Mouse (Mus musculus) midbrain, embryonic 12.5 days (tissue): ENCODE results near the gene Hpse2. TPM values are rescaled to one million over a fixed set of nuclear protein-coding genes. Genes with fewer than 3 reads are reported as not detected.
"Not testable (repeated sequence)": the region's sequence is repeated elsewhere in the genome, so short reads cannot be mapped to it uniquely, and the experiment has no call there.

Source experiments
- ATAC-seq: fragments of 200-750 bp; cut with Nextera tagmentation; 2 replicates; pipeline ENCODE4 v1.8.0; 2017; ENCODE audit warnings: low read depth, moderate TSS enrichment, moderate library complexity; ENCODE audit not compliant: low FRiP score
- H3K27ac ChIP-seq: fragments of 300-500 bp; sonication (generic); replicated peaks from 2 replicates; pipeline ENCODE4 v1.5.1; 2016; ENCODE audit warnings: mild to moderate bottlenecking
- H3K27me3 ChIP-seq: fragments of 300-500 bp; sonication (generic); 2 replicates; pipeline ENCODE4 v1.6.1; 2016; ENCODE audit warnings: mild to moderate bottlenecking
- H3K36me3 ChIP-seq: fragments of 300-500 bp; sonication (generic); 2 replicates; pipeline ENCODE4 v1.6.1; 2016
- H3K4me1 ChIP-seq: fragments of 300-500 bp; sonication (generic); 2 replicates; pipeline ENCODE4 v1.6.1; 2016
- H3K4me2 ChIP-seq: fragments of 300-500 bp; sonication (generic); replicated peaks from 2 replicates; pipeline ENCODE4 v1.6.1; 2016; ENCODE audit warnings: mild to moderate bottlenecking, moderate library complexity
- H3K4me3 ChIP-seq: fragments of 300-500 bp; sonication (generic); 2 replicates; pipeline ENCODE4 v1.5.1; 2016; ENCODE audit warnings: mild to moderate bottlenecking
- H3K9ac ChIP-seq: fragments of 300-500 bp; sonication (generic); replicated peaks from 2 replicates; pipeline ENCODE4 v1.6.1; 2016; ENCODE audit warnings: mild to moderate bottlenecking, moderate library complexity
- H3K9me3 ChIP-seq: fragments of 300-500 bp; sonication (generic); 2 replicates; pipeline ENCODE4 v1.6.1; 2016; ENCODE audit warnings: mild to moderate bottlenecking
- WGBS: fragments of 180-500 bp; shearing (Covaris S2); methylation state at CpG from one replicate; pipeline ENCODE4 v1.1.7; 2016; 5-methylcytosine and 5-hydroxymethylcytosine counted together
- polyA plus RNA-seq: library from polyadenylated mRNA; unstranded; fragments of >200 nt; fragmentation: Nextera tagmentation; extraction: Ambion mirVana; gene quantifications from 2 replicates; pipeline ENCODE4 v1.2.1, GENCODE M21; 2016

Gene Hpse2
- polyA plus RNA-seq, 1 experiment from 2014 or later: 0.50 TPM

GRCm38 (mm10) chr19:42785129-42785528, 603.0 kb downstream of the Hpse2 start:
- H3K4me2 ChIP-seq: no peak overlapping the region
- peaks cover 16% of the 10 kb centered on the region for H3K4me1 ChIP-seq
- 27% methylated on average over 2 of the region's 2 CpGs for WGBS
- H3K27me3 ChIP-seq: peaks cover 12% of the 10 kb centered on the region
- ATAC-seq: no peak
- H3K9me3 ChIP-seq: no peaks in the 10 kb centered on the region
- no peak overlapping the region for H3K4me3 ChIP-seq
- H3K36me3 ChIP-seq: no peaks in the 10 kb centered on the region
- 0 out of 2 replicates have a peak overlapping the region, but pooled peaks have one; percentile 25 for H3K27ac ChIP-seq
- H3K9ac ChIP-seq: no peak overlapping the region

- not testable (repeated sequence) for H3K9me3 ChIP-seq, ATAC-seq, H3K27me3 ChIP-seq, H3K36me3 ChIP-seq, H3K4me1 ChIP-seq
- WGBS: 57% methylated on average over 7 of the region's 7 CpGs
- Histone ChIP-seq H3K27ac (peak overlapping the region; percentile 65), H3K9ac (peak overlapping the region; percentile 53), H3K4me3 (peak overlapping the region; percentile 51), H3K4me2 (peak overlapping the region; percentile 62)
Observed at GRCm38 (mm10) chr19:42780156-42780538, 608.0 kb downstream of the Hpse2 start.

GRCm38 (mm10) chr19:42779531-42780155, 608.5 kb downstream of the Hpse2 start, which contains the start of gene Hps1:
Gene Hps1 (minus strand): TSS chr19:42779978.
- peak within 1 kb of the TSS; percentile 53 for H3K9ac ChIP-seq
- ATAC-seq: peak; percentile 99
- WGBS: 1% methylated on average over 43 of the region's 43 CpGs
- no peaks in the 10 kb centered on the region for H3K9me3 ChIP-seq
- H3K27ac ChIP-seq: peak within 1 kb of the TSS; percentile 65
- H3K27me3 ChIP-seq: no peaks in the 10 kb centered on the region; the same call in 1 of the 2 replicates
- H3K4me1 ChIP-seq: peaks cover 8% of the 10 kb centered on the region
- peak within 1 kb of the TSS; percentile 62 for H3K4me2 ChIP-seq
- H3K4me3 ChIP-seq: peak within 1 kb of the TSS; percentile 51
- H3K36me3 ChIP-seq: no peaks in the 10 kb centered on the region

GRCm38 (mm10) chr19:42777801-42778200, 610.4 kb downstream of the Hpse2 start:
- WGBS: 88% methylated on average over 5 of the region's 5 CpGs
- Histone ChIP-seq H3K9ac (no peak overlapping the region), H3K9me3 (no peaks in the 10 kb centered on the region), H3K4me3 (no peak overlapping the region), H3K4me2 (no peak overlapping the region), H3K27me3 (no peaks in the 10 kb centered on the region), H3K27ac (no peak overlapping the region), H3K36me3 (no peaks in the 10 kb centered on the region), H3K4me1 (peaks cover 8% of the 10 kb centered on the region)
- ATAC-seq: no peak

- Histone ChIP-seq H3K27me3 (no peaks in the 10 kb centered on the region), H3K27ac (no peak overlapping the region), H3K9me3 (no peaks in the 10 kb centered on the region), H3K36me3 (no peaks in the 10 kb centered on the region), H3K4me3 (no peak overlapping the region), H3K4me2 (no peak overlapping the region), H3K4me1 (peaks cover 8% of the 10 kb centered on the region), H3K9ac (no peak overlapping the region)
- WGBS: 88% methylated on average over 1 of the region's 1 CpGs
- ATAC-seq: no peak
Observed at GRCm38 (mm10) chr19:42776813-42777212, 611.3 kb downstream of the Hpse2 start.

GRCm38 (mm10) chr19:42770141-42770872, 617.8 kb downstream of the Hpse2 start:
- 83% methylated on average over 23 of the region's 23 CpGs for WGBS
- H3K4me2 ChIP-seq: no peak overlapping the region
- no peak overlapping the region for H3K4me3 ChIP-seq
- H3K27me3 ChIP-seq: no peaks in the 10 kb centered on the region
- H3K27ac ChIP-seq: no peak overlapping the region
- H3K36me3 ChIP-seq: peaks cover 12% of the 10 kb centered on the region
- no peak for ATAC-seq
- H3K9me3 ChIP-seq: no peaks in the 10 kb centered on the region
- H3K4me1 ChIP-seq: no peaks in the 10 kb centered on the region
- no peak overlapping the region for H3K9ac ChIP-seq

GRCm38 (mm10) chr19:42769648-42770047, 618.5 kb downstream of the Hpse2 start:
- no peak overlapping the region for H3K4me3 ChIP-seq
- H3K4me2 ChIP-seq: no peak overlapping the region
- no peak overlapping the region for H3K9ac ChIP-seq
- ATAC-seq: no peak
- H3K27ac ChIP-seq: no peak overlapping the region
- H3K36me3 ChIP-seq: peaks cover 12% of the 10 kb centered on the region
- H3K9me3 ChIP-seq: no peaks in the 10 kb centered on the region
- 92% methylated on average over 10 of the region's 10 CpGs for WGBS
- no peaks in the 10 kb centered on the region for H3K27me3 ChIP-seq
- H3K4me1 ChIP-seq: no peaks in the 10 kb centered on the region

- Histone ChIP-seq H3K4me3 (no peak overlapping the region), H3K27me3 (no peaks in the 10 kb centered on the region), H3K4me1 (no peaks in the 10 kb centered on the region), H3K4me2 (no peak overlapping the region), H3K9me3 (no peaks in the 10 kb centered on the region), H3K9ac (no peak overlapping the region), H3K27ac (no peak overlapping the region), H3K36me3 (peaks cover 12% of the 10 kb centered on the region)
- WGBS: 69% methylated on average over 8 of the region's 8 CpGs
- ATAC-seq: no peak
Observed at GRCm38 (mm10) chr19:42767361-42767760, 620.8 kb downstream of the Hpse2 start.

GRCm38 (mm10) chr19:42764398-42764797, 623.8 kb downstream of the Hpse2 start:
- Histone ChIP-seq H3K4me1 (no peaks in the 10 kb centered on the region), H3K9ac (no peak overlapping the region), H3K36me3 (peaks cover 7% of the 10 kb centered on the region), H3K4me2 (no peak overlapping the region), H3K27ac (no peak overlapping the region), H3K27me3 (no peaks in the 10 kb centered on the region), H3K9me3 (no peaks in the 10 kb centered on the region), H3K4me3 (no peak overlapping the region)
- 87% methylated on average over 10 of the region's 10 CpGs for WGBS
- no peak for ATAC-seq

- 89% methylated on average over 6 of the region's 6 CpGs for WGBS
Observed at GRCm38 (mm10) chr19:42756671-42757070, 631.5 kb downstream of the Hpse2 start.

GRCm38 (mm10) chr19:42755148-42755870, 632.8 kb downstream of the Hpse2 start:
- H3K27me3 ChIP-seq: no peaks in the 10 kb centered on the region
- 88% methylated on average over 15 of the region's 15 CpGs for WGBS
- no peak overlapping the region for H3K27ac ChIP-seq
- no peak overlapping the region for H3K4me3 ChIP-seq
- H3K4me2 ChIP-seq: no peak overlapping the region
- no peak for ATAC-seq
- H3K9ac ChIP-seq: no peak overlapping the region
- H3K4me1 ChIP-seq: peaks cover 29% of the 10 kb centered on the region
- H3K36me3 ChIP-seq: 0 out of 2 replicates have a peak, but pooled peaks cover 3% of the 10 kb centered on the region
- H3K9me3 ChIP-seq: no peaks in the 10 kb centered on the region

More at GRCm38 (mm10) chr19:42756671-42757070, 631.5 kb downstream of the Hpse2 start:
- H3K4me2 ChIP-seq: no peak overlapping the region
- 0 out of 2 replicates have a peak, but pooled peaks cover 3% of the 10 kb centered on the region for H3K36me3 ChIP-seq
- H3K4me1 ChIP-seq: peaks cover 21% of the 10 kb centered on the region
- H3K9me3 ChIP-seq: no peaks in the 10 kb centered on the region
- H3K27ac ChIP-seq: no peak overlapping the region
- H3K9ac ChIP-seq: no peak overlapping the region
- no peak overlapping the region for H3K4me3 ChIP-seq
- H3K27me3 ChIP-seq: no peaks in the 10 kb centered on the region
- ATAC-seq: no peak
